Comparison of ENCODE assay signal across 1 mouse cellular context in the genomic region with DNA sequence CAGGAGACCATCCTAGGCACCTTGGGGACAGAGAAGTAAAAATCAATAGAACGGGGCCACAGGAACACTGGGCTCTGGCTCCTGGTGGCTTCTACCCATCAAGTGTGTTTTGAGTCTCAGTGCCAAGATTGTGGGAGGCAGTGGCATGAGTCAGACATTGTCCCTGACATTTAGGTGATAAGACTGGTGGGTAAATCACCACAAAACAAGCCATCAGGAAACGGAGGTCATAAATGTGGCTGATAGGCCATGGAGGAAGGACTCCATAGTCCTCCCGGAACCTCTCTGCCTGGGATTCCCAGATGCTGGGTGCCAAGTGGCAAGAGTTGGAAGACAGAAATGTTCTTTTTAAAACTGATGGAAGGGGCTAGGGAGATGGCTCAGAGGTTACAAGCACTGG.
TF ChIP-seq lines count a peak whose summit lies in the region.

No protein-coding gene starts in this region.

TF ChIP-seq in MEL, 35 proteins besides CTCF, POLR2A, EP300 and RAD21:
- no peak for TF ChIP-seq MYC (IDR thresholded peaks at IDR 0.05; ENCODE audit: low read depth, low read length)
- peak; percentile 60 for TF ChIP-seq TAL1 (IDR thresholded peaks at IDR 0.05; ENCODE audit: low read length)
- no peak for TF ChIP-seq MAZ (IDR thresholded peaks at IDR 0.05; ENCODE audit: low read depth, low read length)
- 0 out of 2 replicates have a peak, but pooled peaks have one; percentile 34 for TF ChIP-seq ETS1 (IDR thresholded peaks at IDR 0.05; ENCODE audit: low read depth, low read length)
- TF ChIP-seq CHD1 (IDR thresholded peaks at IDR 0.05; ENCODE audit: low read depth, low read length) = no peak
- peak; percentile 86 for TF ChIP-seq RCOR1 (IDR thresholded peaks at IDR 0.05; ENCODE audit: low read depth, low read length)
- peak; percentile 47; the same call in 1 of the 2 replicates for TF ChIP-seq GATA1 (IDR thresholded peaks at IDR 0.05; ENCODE audit: low read depth, low read length)
